In the genomic region with DNA sequence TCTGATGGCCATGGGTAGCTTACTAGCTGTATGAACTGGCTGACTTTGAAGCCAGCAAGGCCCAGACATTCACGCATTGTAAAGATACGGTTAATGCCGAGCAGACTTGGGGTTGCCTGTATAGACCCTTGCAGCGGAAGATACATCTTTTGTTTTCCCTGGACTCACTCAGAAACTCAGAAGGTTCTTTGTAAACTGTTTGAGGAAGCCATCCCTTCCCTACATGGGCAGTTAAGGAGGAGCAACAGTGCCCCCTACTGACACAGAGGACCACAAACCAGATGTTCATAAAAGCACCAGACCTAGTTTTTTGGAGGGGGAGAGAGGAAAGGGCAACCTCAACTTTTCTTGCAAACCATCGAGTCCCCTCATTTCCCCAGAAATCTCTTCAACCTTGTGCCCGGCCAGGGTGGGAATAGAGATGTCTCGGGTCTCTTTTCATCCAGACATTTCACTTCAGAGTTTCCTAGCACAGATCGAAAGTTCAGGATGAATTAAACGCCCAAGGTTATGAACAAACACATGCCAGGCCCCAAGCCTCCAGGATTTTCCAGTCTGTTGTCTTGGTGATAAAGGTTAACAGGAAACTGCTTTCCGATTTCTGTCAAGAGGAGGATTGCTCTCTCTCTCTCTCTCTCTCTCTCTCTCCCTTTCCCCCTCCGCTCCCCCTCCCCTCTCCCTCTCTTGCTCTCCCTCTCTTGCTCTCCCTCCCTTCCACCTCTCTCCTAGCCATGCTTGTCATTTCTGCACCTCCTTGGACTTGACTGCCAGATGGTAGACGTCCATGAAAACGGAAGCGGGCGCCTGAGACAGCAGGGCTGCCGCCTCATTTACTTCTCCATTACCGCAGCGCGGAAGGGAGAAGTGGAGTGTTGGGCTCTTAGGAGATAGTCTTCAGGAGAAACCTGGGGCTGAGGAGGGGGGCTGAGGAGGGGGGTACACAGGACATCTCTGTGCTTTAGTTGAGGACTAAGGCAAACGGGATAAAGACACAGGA, we compare ENCODE assay signal across 8 mouse cellular contexts.
DNase-seq lines count a peak whose midpoint lies in the region; ATAC-seq lines count a peak whose summit lies in the region.

No protein-coding gene starts in this region.

- H3K36me3 ChIP-seq in hindbrain, embryonic 12.5 days, result peaks cover 14% of the 10 kb centered on the region

- H3K9me3 ChIP-seq in hindbrain, embryonic 12.5 days (replicated peaks), result no peaks in the 10 kb centered on the region

- H3K27ac ChIP-seq in hindbrain, embryonic 12.5 days, result peak overlapping the region; percentile 72

- no peaks in the 10 kb centered on the region for H3K27me3 ChIP-seq in hindbrain, embryonic 12.5 days

- peak; percentile 70 for DNase-seq in Muller cell, postnatal 12 days (ENCODE audit: inconsistent ontology term)
- peak; percentile 72 for DNase-seq in cerebellum, adult 9-10 months
- peak; percentile 57 to 73 for DNase-seq in frontal cortex, postnatal 14 days (ENCODE audit: low spot score in 2 of 2)
- peak; percentile 80 to 82 for DNase-seq in layer of hippocampus, postnatal 10 days (ENCODE audit: low spot score in 2 of 2)
- peak; percentile 88 for DNase-seq in lung, postnatal 10 days
- DNase-seq in retina, embryonic 14.5 days (ENCODE audit: low spot score), result peak; percentile 91
- peak; percentile 45 for DNase-seq in yolk sac, embryonic 10.5 days (ENCODE audit: low spot score)

- H3K9ac ChIP-seq in hindbrain, embryonic 12.5 days, result 0 out of 2 replicates have a peak overlapping the region, but pooled peaks have one; percentile 2

- no peak overlapping the region for H3K4me2 ChIP-seq in hindbrain, embryonic 12.5 days (replicated peaks)

- no peak overlapping the region for H3K4me3 ChIP-seq in hindbrain, embryonic 12.5 days

- ATAC-seq in hindbrain, embryonic 12.5 days (ENCODE audit: low FRiP score), result peak; percentile 59; the same call in 1 of the 2 replicates

- 49% methylated on average over 20 of the region's 20 CpGs for WGBS in hindbrain, embryonic 12.5 days

- H3K4me1 ChIP-seq in hindbrain, embryonic 12.5 days, result peaks cover 43% of the 10 kb centered on the region
